ENCODE assay signal across 21 mouse cellular contexts in the genomic region with DNA sequence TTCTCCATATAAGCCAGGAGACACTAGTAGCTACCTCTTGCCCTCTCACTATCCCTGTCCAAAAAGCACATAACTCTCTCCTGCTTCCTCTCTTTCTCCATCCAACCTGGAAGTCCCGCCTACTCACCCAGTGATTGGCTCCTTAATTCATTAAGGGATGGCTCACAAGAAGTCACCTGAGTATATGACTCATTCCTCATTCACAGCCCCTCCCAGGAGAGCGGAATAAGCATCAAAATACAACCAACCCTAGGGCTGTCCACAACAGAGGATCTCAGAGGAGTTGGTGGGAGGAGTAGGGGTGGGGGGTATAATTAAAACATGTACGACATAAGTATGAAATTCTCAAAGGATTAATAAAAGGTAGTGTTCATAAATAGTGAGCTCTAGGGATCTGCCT.
"Had no signal": no experiment of that assay in that cellular context is flagged by ENCODE, and none has a peak within 500 bp of the region (broad histone marks: within the 10 kb centered on the region; RNA-seq: fewer than 3 reads in every experiment).

No protein-coding gene starts in this region.

- H3K9me3 ChIP-seq: heart, embryonic 10.5 days; heart, embryonic 12.5 days; hindbrain, embryonic 13.5 days; hindbrain, embryonic 15.5 days; kidney, embryonic 15.5 days; limb, embryonic 13.5 days; limb, embryonic 15.5 days; liver, embryonic 12.5 days had no signal

- H3K4me2 ChIP-seq: heart, embryonic 12.5 days; hindbrain, embryonic 13.5 days; hindbrain, embryonic 15.5 days; kidney, embryonic 15.5 days; limb, embryonic 13.5 days; limb, embryonic 15.5 days; liver, embryonic 12.5 days had no signal

- H3K27me3 ChIP-seq: hindbrain, embryonic 13.5 days; hindbrain, embryonic 15.5 days; kidney, embryonic 15.5 days; limb, embryonic 13.5 days; limb, embryonic 15.5 days; liver, embryonic 12.5 days had no signal

- H3K4me1 ChIP-seq: heart, embryonic 10.5 days; heart, embryonic 12.5 days; hindbrain, embryonic 13.5 days; hindbrain, embryonic 15.5 days; kidney, embryonic 15.5 days; limb, embryonic 13.5 days; limb, embryonic 15.5 days; liver, embryonic 12.5 days had no signal

- ATAC-seq: hindbrain, postnatal 0 days; liver, embryonic 12.5 days had no signal

- H3K9ac ChIP-seq: heart, embryonic 12.5 days; hindbrain, embryonic 13.5 days; hindbrain, embryonic 15.5 days; kidney, embryonic 15.5 days; limb, embryonic 13.5 days; limb, embryonic 15.5 days; liver, embryonic 12.5 days had no signal

- DNase-seq: gastrocnemius, postnatal 14 days; gastrocnemius, postnatal 36 days; heart, adult 18-20 months; heart, postnatal 10 days; heart, postnatal 36 days; kidney, adult 11 months; kidney, adult 2 months; kidney, adult 9 months; kidney, postnatal 14 days; kidney, postnatal 36 days; left cerebral cortex, postnatal 4 days had no signal

- H3K27ac ChIP-seq: heart, embryonic 10.5 days; hindbrain, embryonic 13.5 days; hindbrain, embryonic 15.5 days; hindbrain, postnatal 0 days; kidney, embryonic 15.5 days; kidney, postnatal 0 days; limb, embryonic 13.5 days; limb, embryonic 15.5 days; liver, embryonic 12.5 days had no signal

- H3K4me3 ChIP-seq: heart, embryonic 10.5 days; heart, embryonic 12.5 days; hindbrain, embryonic 13.5 days; hindbrain, embryonic 15.5 days; kidney, embryonic 15.5 days; limb, embryonic 13.5 days; limb, embryonic 15.5 days; liver, embryonic 12.5 days had no signal

- H3K36me3 ChIP-seq: heart, embryonic 10.5 days; heart, embryonic 12.5 days; hindbrain, embryonic 13.5 days; hindbrain, embryonic 15.5 days; kidney, embryonic 15.5 days; limb, embryonic 13.5 days; limb, embryonic 15.5 days; liver, embryonic 12.5 days had no signal
